Mouse (Mus musculus) neural tube, embryonic 11.5 days (tissue): ENCODE measurements at regions not wholly inside any gene's neighbourhood (a gene's known extent, or its start where the extent isn't known, plus 50 kb on each side); places are given as distances from the start of the nearest gene placed in this dataset.

Experiments
- ATAC-seq: fragments of 200-750 bp; cut with Nextera tagmentation; 2 replicates; pipeline ENCODE4 v1.8.0; 2017; ENCODE audit warnings: moderate number of reproducible peaks, mild to moderate bottlenecking, moderate TSS enrichment, moderate library complexity; ENCODE audit not compliant: insufficient read depth, low FRiP score, low TSS enrichment
- DNase-seq: peaks from one replicate; pipeline ENCODE4 v3.0.0-alpha.2; 2015; ENCODE audit warnings: low spot score
- H3K27ac ChIP-seq: fragments of 300-500 bp; sonication (generic); 2 replicates; pipeline ENCODE4 v1.5.1; 2014; ENCODE audit warnings: low read depth, mild to moderate bottlenecking, low read length
- H3K27me3 ChIP-seq: fragments of 300-500 bp; sonication (generic); 2 replicates; pipeline ENCODE4 v1.6.1; 2014; ENCODE audit warnings: mild to moderate bottlenecking, low read length, mixed read lengths; ENCODE audit not compliant: control insufficient read depth, insufficient read depth
- H3K36me3 ChIP-seq: fragments of 300-500 bp; sonication (generic); 2 replicates; pipeline ENCODE4 v1.6.1; 2014; ENCODE audit warnings: mild to moderate bottlenecking, low read length, moderate library complexity, mixed read lengths; ENCODE audit not compliant: control insufficient read depth, insufficient read depth
- H3K4me1 ChIP-seq: fragments of 300-500 bp; sonication (generic); 2 replicates; pipeline ENCODE4 v1.6.1; 2014; ENCODE audit warnings: low read length, mixed read lengths; ENCODE audit not compliant: control insufficient read depth, insufficient read depth
- H3K4me2 ChIP-seq: fragments of 300-500 bp; sonication (generic); 2 replicates; pipeline ENCODE4 v1.6.1; 2014; ENCODE audit warnings: low read depth, mild to moderate bottlenecking, moderate library complexity
- H3K4me3 ChIP-seq: fragments of 300-500 bp; sonication (generic); 2 replicates; pipeline ENCODE4 v1.5.1; 2014; ENCODE audit warnings: low read depth, low read length
- H3K9ac ChIP-seq: fragments of 300-500 bp; sonication (generic); 2 replicates; pipeline ENCODE4 v1.6.1; 2014; ENCODE audit warnings: mild to moderate bottlenecking, low read length
- H3K9me3 ChIP-seq: fragments of 300-500 bp; sonication (generic); 2 replicates; pipeline ENCODE4 v1.6.1; 2016; ENCODE audit warnings: low read length; ENCODE audit not compliant: control insufficient read depth
- WGBS: fragments of 180-500 bp; shearing (Covaris S2); extraction: QIAGEN DNeasy Blood & Tissue Kit; methylation state at CpG from one replicate; pipeline ENCODE4 v1.1.7; 2014; 5-methylcytosine and 5-hydroxymethylcytosine counted together

GRCm38 (mm10) chr2:64860113-64860512, 164.7 kb downstream of the Grb14 start:
- Histone ChIP-seq H3K4me3 (no peak overlapping the region), H3K4me2 (no peak overlapping the region), H3K27me3 (no peaks in the 10 kb centered on the region), H3K9ac (no peak overlapping the region), H3K27ac (no peak overlapping the region), H3K4me1 (no peaks in the 10 kb centered on the region), H3K36me3 (no peaks in the 10 kb centered on the region), H3K9me3 (no peaks in the 10 kb centered on the region)
- DNase-seq (no peak), ATAC-seq (no peak)
- 78% methylated on average over 2 of the region's 2 CpGs for WGBS

GRCm38 (mm10) chr2:64853918-64854317, 170.9 kb downstream of the Grb14 start:
- Histone ChIP-seq H3K4me1 (no peaks in the 10 kb centered on the region), H3K9me3 (no peaks in the 10 kb centered on the region), H3K9ac (no peak overlapping the region), H3K36me3 (no peaks in the 10 kb centered on the region), H3K27me3 (no peaks in the 10 kb centered on the region), H3K4me2 (no peak overlapping the region), H3K27ac (no peak overlapping the region), H3K4me3 (no peak overlapping the region)
- WGBS = 23% methylated on average over 7 of the region's 7 CpGs
- ATAC-seq (no peak), DNase-seq (peak; percentile 82)

- Histone ChIP-seq H3K27me3 (no peaks in the 10 kb centered on the region), H3K9me3 (no peaks in the 10 kb centered on the region), H3K4me3 (no peak overlapping the region), H3K9ac (no peak overlapping the region), H3K4me2 (no peak overlapping the region), H3K27ac (no peak overlapping the region), H3K4me1 (no peaks in the 10 kb centered on the region), H3K36me3 (no peaks in the 10 kb centered on the region)
- DNase-seq (peak; percentile 11), ATAC-seq (no peak)
- 54% methylated on average over 5 of the region's 5 CpGs for WGBS
These were observed 171.9 kb downstream of the Grb14 start for GRCm38 (mm10) chr2:64852913-64853312.

GRCm38 (mm10) chr2:64851096-64851495, 173.7 kb downstream of the Grb14 start:
- 61% methylated on average over 4 of the region's 4 CpGs for WGBS

GRCm38 (mm10) chr2:64850656-64851055, 174.1 kb downstream of the Grb14 start:
- no peak for DNase-seq
- no peaks in the 10 kb centered on the region for H3K4me1 ChIP-seq
- H3K27me3 ChIP-seq = no peaks in the 10 kb centered on the region
- H3K4me3 ChIP-seq = no peak overlapping the region
- no peaks in the 10 kb centered on the region for H3K36me3 ChIP-seq
- WGBS = 96% methylated on average over 3 of the region's 3 CpGs
- ATAC-seq = no peak
- no peaks in the 10 kb centered on the region for H3K9me3 ChIP-seq
- H3K27ac ChIP-seq = no peak overlapping the region
- no peak overlapping the region for H3K4me2 ChIP-seq
- no peak overlapping the region for H3K9ac ChIP-seq

More at GRCm38 (mm10) chr2:64851096-64851495, 173.7 kb downstream of the Grb14 start:
- Histone ChIP-seq H3K9me3 (no peaks in the 10 kb centered on the region), H3K4me2 (no peak overlapping the region), H3K9ac (no peak overlapping the region), H3K27ac (no peak overlapping the region), H3K36me3 (no peaks in the 10 kb centered on the region), H3K4me1 (no peaks in the 10 kb centered on the region), H3K4me3 (no peak overlapping the region), H3K27me3 (no peaks in the 10 kb centered on the region)
- no peak for DNase-seq
- no peak for ATAC-seq

GRCm38 (mm10) chr2:64824494-64824893, 200.3 kb downstream of the Grb14 start:
- Histone ChIP-seq H3K9ac (no peak overlapping the region), H3K27me3 (no peaks in the 10 kb centered on the region), H3K9me3 (no peaks in the 10 kb centered on the region), H3K4me1 (no peaks in the 10 kb centered on the region), H3K27ac (no peak overlapping the region), H3K4me2 (no peak overlapping the region), H3K36me3 (no peaks in the 10 kb centered on the region), H3K4me3 (no peak overlapping the region)
- WGBS = 88% methylated on average over 9 of the region's 9 CpGs
- DNase-seq (no peak), ATAC-seq (no peak)

- Histone ChIP-seq H3K9ac (no peak overlapping the region), H3K9me3 (no peaks in the 10 kb centered on the region), H3K36me3 (no peaks in the 10 kb centered on the region), H3K27ac (no peak overlapping the region), H3K4me1 (no peaks in the 10 kb centered on the region), H3K4me2 (no peak overlapping the region), H3K27me3 (no peaks in the 10 kb centered on the region), H3K4me3 (no peak overlapping the region)
- ATAC-seq = no peak
- whole genome bisulfite sequencing = 60% methylated on average over 7 of the region's 7 CpGs
- no peak for DNase-seq
These were observed 200.9 kb downstream of the Grb14 start for GRCm38 (mm10) chr2:64823905-64824304.

GRCm38 (mm10) chr2:64823074-64823473, 201.7 kb downstream of the Grb14 start:
- DNase-seq = no peak

GRCm38 (mm10) chr2:64818159-64818558, 206.6 kb downstream of the Grb14 start:
- no peak overlapping the region for H3K27ac ChIP-seq
- no peak overlapping the region for H3K4me2 ChIP-seq
- no peaks in the 10 kb centered on the region for H3K4me1 ChIP-seq
- no peak for ATAC-seq
- no peak overlapping the region for H3K4me3 ChIP-seq
- H3K9me3 ChIP-seq = no peaks in the 10 kb centered on the region
- no peak overlapping the region for H3K9ac ChIP-seq
- WGBS = 57% methylated on average over 5 of the region's 5 CpGs
- DNase-seq = no peak
- no peaks in the 10 kb centered on the region for H3K36me3 ChIP-seq
- H3K27me3 ChIP-seq = no peaks in the 10 kb centered on the region

More at GRCm38 (mm10) chr2:64823074-64823473, 201.7 kb downstream of the Grb14 start:
- Histone ChIP-seq H3K27ac (no peak overlapping the region), H3K4me3 (no peak overlapping the region), H3K9me3 (no peaks in the 10 kb centered on the region), H3K27me3 (no peaks in the 10 kb centered on the region), H3K4me1 (no peaks in the 10 kb centered on the region), H3K9ac (no peak overlapping the region), H3K4me2 (no peak overlapping the region), H3K36me3 (no peaks in the 10 kb centered on the region)
- WGBS = 63% methylated on average over 6 of the region's 6 CpGs
- ATAC-seq = no peak
